Mouse (Mus musculus) kidney, embryonic 16.5 days (tissue): ENCODE results near the gene Cables2. TPM values are rescaled to one million over a fixed set of nuclear protein-coding genes. Genes with fewer than 3 reads are reported as not detected.

Source experiments
- ATAC-seq: fragments of 200-750 bp; cut with Nextera tagmentation; 2 replicates; pipeline ENCODE4 v1.8.0; 2017; ENCODE audit warnings: moderate TSS enrichment; ENCODE audit not compliant: low FRiP score, low TSS enrichment
- H3K27ac ChIP-seq: fragments of 300-500 bp; sonication (generic); 2 replicates; pipeline ENCODE4 v1.5.1; 2014; ENCODE audit warnings: low read length
- H3K27me3 ChIP-seq: fragments of 300-500 bp; sonication (generic); 2 replicates; pipeline ENCODE4 v1.6.1; 2014; ENCODE audit warnings: low read length, control low read depth, mixed read lengths; ENCODE audit not compliant: insufficient read depth
- H3K36me3 ChIP-seq: fragments of 300-500 bp; sonication (generic); 2 replicates; pipeline ENCODE4 v1.6.1; 2014; ENCODE audit warnings: low read length, control low read depth, mixed read lengths; ENCODE audit not compliant: insufficient read depth
- H3K4me1 ChIP-seq: fragments of 300-500 bp; sonication (generic); 2 replicates; pipeline ENCODE4 v1.6.1; 2014; ENCODE audit warnings: low read length, control low read depth, mixed read lengths; ENCODE audit not compliant: insufficient read depth
- H3K4me2 ChIP-seq: fragments of 300-500 bp; sonication (generic); replicated peaks from 2 replicates; pipeline ENCODE4 v1.6.1; 2014; ENCODE audit warnings: low read depth, low read length
- H3K4me3 ChIP-seq: fragments of 300-500 bp; sonication (generic); 2 replicates; pipeline ENCODE4 v1.5.1; 2014; ENCODE audit warnings: mild to moderate bottlenecking, low read length
- H3K9ac ChIP-seq: fragments of 300-500 bp; sonication (generic); replicated peaks from 2 replicates; pipeline ENCODE4 v1.6.1; 2014; ENCODE audit warnings: low read length
- H3K9me3 ChIP-seq: fragments of 300-500 bp; sonication (generic); 2 replicates; pipeline ENCODE4 v1.6.1; 2016; ENCODE audit warnings: low read length, control low read depth
- WGBS: fragments of 180-500 bp; shearing (Covaris S2); extraction: QIAGEN DNeasy Blood & Tissue Kit; methylation state at CpG from one replicate; pipeline ENCODE4 v1.1.7; 2014; 5-methylcytosine and 5-hydroxymethylcytosine counted together
- polyA plus RNA-seq: library from polyadenylated mRNA; unstranded; fragments of >200 nt; fragmentation: Nextera tagmentation; extraction: Ambion mirVana; gene quantifications from 2 replicates; pipeline ENCODE4 v1.2.1, GENCODE M21; 2015

Cables2 gene
- polyA plus RNA-seq, 1 experiment from 2014 or later = 11.2 TPM

- H3K9ac ChIP-seq = no peak overlapping the region
- H3K4me2 ChIP-seq = no peak overlapping the region
- H3K27me3 ChIP-seq = no peaks in the 10 kb centered on the region
- H3K27ac ChIP-seq = peak overlapping the region; percentile 27; the same call in 1 of the 2 replicates
- peaks cover 30% of the 10 kb centered on the region for H3K4me1 ChIP-seq
- 75% methylated on average over 7 of the region's 7 CpGs for WGBS
- H3K36me3 ChIP-seq = no peaks in the 10 kb centered on the region
- H3K9me3 ChIP-seq = no peaks in the 10 kb centered on the region
- ATAC-seq = no peak
- H3K4me3 ChIP-seq = no peak overlapping the region
Observed at GRCm38 (mm10) chr2:180233101-180233904, 40.0 kb downstream of the Cables2 start.

GRCm38 (mm10) chr2:180230482-180230881 lies 42.8 kb downstream of the Cables2 start:
- ATAC-seq = no peak
- H3K9me3 ChIP-seq = no peaks in the 10 kb centered on the region
- no peak overlapping the region for H3K4me2 ChIP-seq
- no peak overlapping the region for H3K27ac ChIP-seq
- H3K36me3 ChIP-seq = no peaks in the 10 kb centered on the region
- 0 out of 2 replicates have a peak overlapping the region, but pooled peaks have one; percentile 13 for H3K9ac ChIP-seq
- no peaks in the 10 kb centered on the region; the same call in 1 of the 2 replicates for H3K27me3 ChIP-seq
- no peak overlapping the region for H3K4me3 ChIP-seq
- peaks cover 51% of the 10 kb centered on the region for H3K4me1 ChIP-seq
- WGBS = 57% methylated on average over 4 of the region's 4 CpGs

GRCm38 (mm10) chr2:180229129-180229528 lies 44.2 kb downstream of the Cables2 start:
- 67% methylated on average over 3 of the region's 3 CpGs for WGBS
- H3K27me3 ChIP-seq = peaks cover 7% of the 10 kb centered on the region; the same call in 1 of the 2 replicates
- no peaks in the 10 kb centered on the region for H3K36me3 ChIP-seq
- peaks cover 40% of the 10 kb centered on the region for H3K4me1 ChIP-seq
- ATAC-seq = no peak
- H3K4me2 ChIP-seq = no peak overlapping the region
- no peaks in the 10 kb centered on the region for H3K9me3 ChIP-seq
- no peak overlapping the region for H3K4me3 ChIP-seq
- H3K27ac ChIP-seq = no peak overlapping the region
- no peak overlapping the region for H3K9ac ChIP-seq

GRCm38 (mm10) chr2:180228592-180228991 lies 44.7 kb downstream of the Cables2 start:
- H3K4me1 ChIP-seq = peaks cover 42% of the 10 kb centered on the region
- H3K27ac ChIP-seq = peak overlapping the region; percentile 43; the same call in 1 of the 2 replicates
- H3K9me3 ChIP-seq = no peaks in the 10 kb centered on the region
- H3K4me2 ChIP-seq = no peak overlapping the region
- H3K9ac ChIP-seq = no peak overlapping the region
- 39% methylated on average over 7 of the region's 7 CpGs for WGBS
- no peaks in the 10 kb centered on the region for H3K36me3 ChIP-seq
- no peak overlapping the region for H3K4me3 ChIP-seq
- peaks cover 10% of the 10 kb centered on the region; the same call in 1 of the 2 replicates for H3K27me3 ChIP-seq
- no peak for ATAC-seq

GRCm38 (mm10) chr2:180228060-180228458 lies 45.2 kb downstream of the Cables2 start:
- no peaks in the 10 kb centered on the region for H3K9me3 ChIP-seq
- 52% methylated on average over 6 of the region's 6 CpGs for WGBS
- H3K36me3 ChIP-seq = no peaks in the 10 kb centered on the region
- no peak for ATAC-seq
- H3K27me3 ChIP-seq = peaks cover 12% of the 10 kb centered on the region; the same call in 1 of the 2 replicates
- H3K4me2 ChIP-seq = peak overlapping the region; percentile 49; the same call in 1 of the 2 replicates
- peak overlapping the region; percentile 43 for H3K27ac ChIP-seq
- H3K9ac ChIP-seq = peak overlapping the region; percentile 27; the same call in 1 of the 2 replicates
- H3K4me1 ChIP-seq = peaks cover 44% of the 10 kb centered on the region
- H3K4me3 ChIP-seq = no peak overlapping the region

- peak overlapping the region; percentile 69 for H3K27ac ChIP-seq
- WGBS = 3% methylated on average over 21 of the region's 21 CpGs
- peaks cover 12% of the 10 kb centered on the region; the same call in 1 of the 2 replicates for H3K27me3 ChIP-seq
- ATAC-seq = peak; percentile 37
- no peaks in the 10 kb centered on the region for H3K36me3 ChIP-seq
- H3K4me2 ChIP-seq = peak overlapping the region; percentile 49
- H3K4me3 ChIP-seq = peak overlapping the region; percentile 13
- H3K9me3 ChIP-seq = no peaks in the 10 kb centered on the region
- H3K4me1 ChIP-seq = peaks cover 50% of the 10 kb centered on the region
- peak overlapping the region; percentile 27 for H3K9ac ChIP-seq
Observed at GRCm38 (mm10) chr2:180227262-180228059, 45.8 kb downstream of the Cables2 start.

- ATAC-seq = peak; percentile 85
- Histone ChIP-seq H3K36me3 (no peaks in the 10 kb centered on the region), H3K27me3 (peaks cover 12% of the 10 kb centered on the region; the same call in 1 of the 2 replicates), H3K9me3 (no peaks in the 10 kb centered on the region), H3K9ac (peak within 1 kb of the TSS; percentile 87), H3K4me2 (peak within 1 kb of the TSS; percentile 91), H3K4me3 (peak within 1 kb of the TSS; percentile 76), H3K27ac (peak within 1 kb of the TSS; percentile 88), H3K4me1 (peaks cover 54% of the 10 kb centered on the region)
- WGBS = under 1% methylated on average over 34 of the region's 37 CpGs
Observed at GRCm38 (mm10) chr2:180225762-180226378, 47.4 kb downstream of the Cables2 start, which contains the start of gene Lama5. Lama5 (minus strand) TSS chr2:180225859.

- WGBS = under 1% methylated on average over 47 of the region's 55 CpGs
- Histone ChIP-seq H3K4me1 (peaks cover 57% of the 10 kb centered on the region), H3K9ac (peak overlapping the region; percentile 87), H3K27me3 (peaks cover 12% of the 10 kb centered on the region; the same call in 1 of the 2 replicates), H3K9me3 (no peaks in the 10 kb centered on the region), H3K36me3 (no peaks in the 10 kb centered on the region), H3K4me3 (peak overlapping the region; percentile 76), H3K27ac (peak overlapping the region; percentile 88), H3K4me2 (peak overlapping the region; percentile 91)
- ATAC-seq = peak; percentile 21
Observed at GRCm38 (mm10) chr2:180225044-180225761, 48.1 kb downstream of the Cables2 start.

GRCm38 (mm10) chr2:180224647-180225043 lies 48.7 kb downstream of the Cables2 start:
- Histone ChIP-seq H3K27ac (0 out of 2 replicates have a peak overlapping the region, but pooled peaks have one; percentile 88), H3K9me3 (no peaks in the 10 kb centered on the region), H3K4me3 (peak overlapping the region; percentile 76), H3K36me3 (0 out of 2 replicates have a peak, but pooled peaks cover 2% of the 10 kb centered on the region), H3K9ac (peak overlapping the region; percentile 87), H3K27me3 (peaks cover 12% of the 10 kb centered on the region; the same call in 1 of the 2 replicates), H3K4me1 (peaks cover 61% of the 10 kb centered on the region), H3K4me2 (peak overlapping the region; percentile 91)
- ATAC-seq = no peak
- 3% methylated on average over 13 of the region's 13 CpGs for WGBS
